ENCODE assay signal across 16 mouse cellular contexts in genomic region chr12:16570371-16571060, GRCm38 (mm10). TPM values are rescaled to one million over a fixed set of nuclear protein-coding genes. Genes with fewer than 3 reads are reported as not detected.
A peak's percentile ranks its signal among the peaks of the same experiment; 100 is the strongest.
DNase-seq lines count a peak whose midpoint lies in the region; ATAC-seq and TF ChIP-seq lines count a peak whose summit lies in the region.
"Had no signal": no experiment of that assay in that cellular context is flagged by ENCODE, and none has a peak within 500 bp of the region (broad histone marks: within the 10 kb centered on the region; RNA-seq: fewer than 3 reads in every experiment).

No protein-coding gene starts in this region.

- intact Hi-C loops in gastrocnemius, adult 2 months (cut with DNase I) = no loop called here
- intact Hi-C loops in gastrocnemius, postnatal 14 days (cut with DNase I; ENCODE audit: low total_unique reads) = loop anchor here (10.0 kb wide), 1 partner anchor 234 kb away; the partner anchor contains the start of gene Greb1

- peak; percentile 58 for TF ChIP-seq CTCF in gastrocnemius, adult 2 months (IDR thresholded peaks at IDR 0.05)
- peak; percentile 70 for TF ChIP-seq CTCF in liver, embryonic 14.5 days (IDR thresholded peaks at IDR 0.05; ENCODE audit: low read depth)

- no peaks in the 10 kb centered on the region for H3K9me3 ChIP-seq in liver, embryonic 14.5 days (ENCODE audit: control insufficient read depth, low read length)
- no peaks in the 10 kb centered on the region for H3K9me3 ChIP-seq in liver, embryonic 12.5 days (replicated peaks)
- H3K9me3 ChIP-seq: limb, embryonic 10.5 days; lung, embryonic 15.5 days; midbrain, embryonic 10.5 days; stomach, embryonic 15.5 days had no signal

- no peak overlapping the region for H3K4me2 ChIP-seq in liver, embryonic 14.5 days (ENCODE audit: low read depth)
- no peak overlapping the region for H3K4me2 ChIP-seq in liver, embryonic 12.5 days
- H3K4me2 ChIP-seq: lung, embryonic 15.5 days; stomach, embryonic 15.5 days had no signal

- H3K36me3 ChIP-seq in liver, embryonic 14.5 days (replicated peaks; ENCODE audit: control insufficient read depth, insufficient read depth, low read depth) = peaks cover 10% of the 10 kb centered on the region
- H3K36me3 ChIP-seq in liver, embryonic 12.5 days = peaks cover 66% of the 10 kb centered on the region
- H3K36me3 ChIP-seq: lung, embryonic 15.5 days; stomach, embryonic 15.5 days had no signal

- no peaks in the 10 kb centered on the region for H3K27me3 ChIP-seq in liver, embryonic 14.5 days (ENCODE audit: control insufficient read depth, insufficient read depth, low read length)
- no peaks in the 10 kb centered on the region for H3K27me3 ChIP-seq in liver, embryonic 12.5 days (replicated peaks)
- H3K27me3 ChIP-seq: lung, embryonic 15.5 days; Patski; stomach, embryonic 15.5 days had no signal

- no peak for DNase-seq in gastrocnemius, adult 2 months
- no peak for DNase-seq in gastrocnemius, postnatal 14 days
- no peak for DNase-seq in liver, embryonic 14.5 days (ENCODE audit: low read depth in 3 of 3, low spot score in 3 of 3)
- DNase-seq in 416B (ENCODE audit: low read depth) (peak; percentile 16), R1 (ENCODE audit: low read depth, low spot score) (peak; percentile 81)
- DNase-seq in embryo, embryonic 11 days = no peak
- DNase-seq: heart, postnatal 14 days; right cerebral cortex, postnatal 4 days had no signal

- no peak for TF ChIP-seq EP300 in liver, embryonic 14.5 days (IDR thresholded peaks at IDR 0.05; ENCODE audit: low read depth)

- H3K4me1 ChIP-seq in liver, embryonic 14.5 days (replicated peaks; ENCODE audit: control insufficient read depth in 2 of 2, insufficient read depth in 2 of 2, low read length in 1 of 2) = no peaks in the 10 kb centered on the region
- H3K4me1 ChIP-seq in liver, embryonic 12.5 days = no peaks in the 10 kb centered on the region
- H3K4me1 ChIP-seq: limb, embryonic 10.5 days; lung, embryonic 15.5 days; midbrain, embryonic 10.5 days; stomach, embryonic 15.5 days had no signal

- no peak for ATAC-seq in liver, embryonic 14.5 days (ENCODE audit: insufficient read depth)
- ATAC-seq in liver, embryonic 12.5 days = no peak
- no peak for ATAC-seq in megakaryocyte, adult 5-6 weeks (ENCODE audit: poor library complexity, severe bottlenecking)
- ATAC-seq: hindbrain, embryonic 16.5 days; Patski had no signal

- WGBS in liver, embryonic 14.5 days (ENCODE audit: insufficient replicate concordance) = 79% methylated on average over 10 of the region's 10 CpGs
- WGBS in liver, embryonic 12.5 days (ENCODE audit: insufficient replicate concordance) = 73% methylated on average over 10 of the region's 10 CpGs

- no peak overlapping the region for H3K9ac ChIP-seq in liver, embryonic 14.5 days (replicated peaks)
- H3K9ac ChIP-seq in liver, embryonic 12.5 days = no peak overlapping the region
- H3K9ac ChIP-seq: lung, embryonic 15.5 days; stomach, embryonic 15.5 days had no signal

- H3K27ac ChIP-seq in gastrocnemius, adult 2 months = no peak overlapping the region
- H3K27ac ChIP-seq in liver, embryonic 14.5 days = no peak overlapping the region
- no peak overlapping the region for H3K27ac ChIP-seq in liver, embryonic 12.5 days
- H3K27ac ChIP-seq: limb, embryonic 10.5 days; lung, embryonic 15.5 days; midbrain, embryonic 10.5 days; stomach, embryonic 15.5 days had no signal

- no peak overlapping the region for H3K4me3 ChIP-seq in gastrocnemius, adult 2 months
- no peak overlapping the region for H3K4me3 ChIP-seq in liver, embryonic 14.5 days (ENCODE audit: insufficient read depth in 1 of 2, low read depth in 2 of 2, low read length in 2 of 2)
- no peak overlapping the region for H3K4me3 ChIP-seq in liver, embryonic 12.5 days
- H3K4me3 ChIP-seq: limb, embryonic 10.5 days; lung, embryonic 15.5 days; midbrain, embryonic 10.5 days; stomach, embryonic 15.5 days had no signal

RNA-seq across cellular contexts. Expression of gene Lpin1, which starts 40.2 kb away (rescaled TPM):
- total RNA-seq in gastrocnemius, adult 2 months (2021) = 100 to 1,000 TPM; 279 to 395 TPM
- 100 to 1,000 TPM in 1 of 2 experiments, 10 to 100 TPM in 1; 46.2 to 117 TPM for total RNA-seq in gastrocnemius, postnatal 14 days (2021)
- 5.5 and 5.8 TPM in 2 replicates for polyA plus RNA-seq in liver, embryonic 14.5 days (2012; rRNA removed)
- 4.8 and 6.2 TPM in 2 replicates for polyA plus RNA-seq in liver, embryonic 14.5 days (2014; fragmentation: Nextera tagmentation; extraction: Ambion mirVana)
- polyA plus RNA-seq in liver, embryonic 12.5 days (2016; fragmentation: Nextera tagmentation; extraction: Ambion mirVana) = 6.8 and 6.9 TPM in 2 replicates
- total RNA-seq in megakaryocyte, adult 5-6 weeks (2015) = 6.0 and 11.7 TPM in 2 replicates
- total RNA-seq in megakaryocyte, adult 5-6 weeks (2017) = 6.3 and 6.6 TPM in 2 replicates

Comparison
In these comparisons a context has a peak if more than half of its experiments do, and no peak if none do; other contexts are left out.
1. DNase-seq: peak in 416B (single experiment) and R1 (single experiment); none in gastrocnemius, adult 2 months (single experiment), gastrocnemius, postnatal 14 days (single experiment), liver, embryonic 14.5 days (0 of 3) and embryo, embryonic 11 days (single experiment).